Mouse (Mus musculus) spleen, adult 2 months (tissue): ENCODE results near the gene Trib3. TPM values are rescaled to one million over a fixed set of nuclear protein-coding genes. Genes with fewer than 3 reads are reported as not detected.
A peak's percentile ranks its signal among the peaks of the same experiment; 100 is the strongest.

Source experiments
- DNase-seq, 2 experiments: peaks; one replicate each; pipeline versions ENCODE4 v3.0.0 to v3.0.0-alpha.2; 2012 to 2021; ENCODE audit warnings: low spot score in 2 of 2, low read depth in 1 of 2
- H3K27ac ChIP-seq: fragments of 200-500 bp; 2 replicates; pipeline ENCODE4 v1.5.1; 2012; ENCODE audit warnings: low read length, inconsistent platforms; ENCODE audit not compliant: insufficient read depth
- H3K27me3 ChIP-seq: fragments of 200-500 bp; 2 replicates; pipeline ENCODE4 v1.6.1; 2012; ENCODE audit warnings: mild to moderate bottlenecking, moderate library complexity, low read length, inconsistent platforms; ENCODE audit not compliant: control insufficient read depth, insufficient read depth
- H3K36me3 ChIP-seq: fragments of 200-500 bp; 2 replicates; pipeline ENCODE4 v1.6.1; 2012; ENCODE audit warnings: mild to moderate bottlenecking, low read length, inconsistent platforms; ENCODE audit not compliant: control insufficient read depth, insufficient read depth
- H3K4me1 ChIP-seq: fragments of 200-500 bp; 2 replicates; pipeline ENCODE4 v1.6.1; 2011; ENCODE audit warnings: inconsistent platforms; ENCODE audit not compliant: control insufficient read depth, insufficient read depth, insufficient read length
- H3K4me3 ChIP-seq: fragments of 200-500 bp; 2 replicates; pipeline ENCODE4 v1.5.1; 2011; ENCODE audit warnings: mild to moderate bottlenecking, inconsistent platforms; ENCODE audit not compliant: insufficient read depth, insufficient read length; ENCODE audit errors: extremely low read depth
- CTCF ChIP-seq: fragments of 200-500 bp; IDR thresholded peaks from 2 replicates; pipeline ENCODE4 v1.5.1; 2011; ENCODE audit warnings: mild to moderate bottlenecking, inconsistent platforms; ENCODE audit not compliant: insufficient read depth, insufficient read length, insufficient replicate concordance; ENCODE audit errors: extremely low read depth
- POLR2A ChIP-seq: fragments of 200-500 bp; IDR thresholded peaks from 2 replicates; pipeline ENCODE4 v1.6.1; 2011; ENCODE audit warnings: low read depth, low read length, inconsistent platforms
- WGBS: fragments of 180-500 bp; shearing (Covaris S2); methylation state at CpG from one replicate; pipeline ENCODE4 v1.1.7; 2018; 5-methylcytosine and 5-hydroxymethylcytosine counted together
- polyA plus RNA-seq: library from polyadenylated mRNA; depleted of rRNA; stranded (reverse); fragments of >200 nt; gene quantifications from 2 replicates; pipeline ENCODE4 v1.2.3, GENCODE M21; 2012

The Trib3 gene
- polyA plus RNA-seq, 1 experiment: 1.0 TPM

DNA sequence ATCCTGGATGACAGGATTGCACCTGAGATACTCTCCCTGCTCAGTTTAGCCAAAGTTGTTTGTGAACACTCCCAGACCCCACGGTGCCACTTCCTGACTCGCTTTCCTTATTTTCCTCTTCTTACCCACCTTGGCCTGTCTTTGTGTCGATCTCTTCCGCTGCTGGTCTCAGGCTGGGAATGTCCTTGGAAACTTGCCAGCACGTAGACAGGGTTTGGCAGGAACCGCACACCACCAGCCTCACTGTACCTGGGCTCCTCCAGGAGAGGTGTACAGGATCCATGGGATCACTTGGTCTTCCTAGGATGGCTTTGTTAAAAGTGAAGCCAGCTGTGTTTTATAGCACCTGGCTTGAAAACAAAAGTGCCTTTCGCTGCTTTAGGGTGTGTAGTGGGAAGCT, 30.8 kb downstream of the Trib3 start:
- no peak for DNase-seq
- Histone ChIP-seq H3K36me3 (peaks cover 64% of the 10 kb centered on the region), H3K27me3 (no peaks in the 10 kb centered on the region), H3K4me1 (no peaks in the 10 kb centered on the region), H3K27ac (no peak overlapping the region), H3K4me3 (no peak overlapping the region)
- WGBS: 91% methylated on average over 7 of the region's 7 CpGs
- TF ChIP-seq POLR2A (no peak), CTCF (no peak)

DNA sequence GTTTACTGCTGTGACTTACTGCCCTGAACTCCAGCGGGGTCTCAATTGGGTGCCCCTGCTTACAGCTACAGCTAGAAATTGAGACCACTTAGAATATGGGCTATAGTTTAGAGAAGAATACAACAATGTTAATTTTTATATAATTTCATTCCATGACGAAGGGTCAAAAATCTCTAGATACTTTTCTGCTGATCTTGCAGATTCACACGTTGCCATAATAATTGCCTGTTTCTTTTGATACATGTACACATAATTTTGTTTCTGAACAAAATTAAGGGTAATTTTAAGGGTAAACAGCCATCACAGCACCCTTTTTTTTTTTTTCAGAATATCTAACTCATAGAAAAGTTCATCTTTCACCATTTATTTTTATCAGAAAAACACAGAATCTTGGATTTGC, 36.6 kb downstream of the Trib3 start:
- Histone ChIP-seq H3K36me3 (peaks cover 55% of the 10 kb centered on the region), H3K4me3 (no peak overlapping the region), H3K4me1 (no peaks in the 10 kb centered on the region), H3K27ac (no peak overlapping the region), H3K27me3 (no peaks in the 10 kb centered on the region)
- DNase-seq: no peak
- 92% methylated on average over 3 of the region's 3 CpGs for WGBS
- TF ChIP-seq CTCF (no peak), POLR2A (no peak)

DNA sequence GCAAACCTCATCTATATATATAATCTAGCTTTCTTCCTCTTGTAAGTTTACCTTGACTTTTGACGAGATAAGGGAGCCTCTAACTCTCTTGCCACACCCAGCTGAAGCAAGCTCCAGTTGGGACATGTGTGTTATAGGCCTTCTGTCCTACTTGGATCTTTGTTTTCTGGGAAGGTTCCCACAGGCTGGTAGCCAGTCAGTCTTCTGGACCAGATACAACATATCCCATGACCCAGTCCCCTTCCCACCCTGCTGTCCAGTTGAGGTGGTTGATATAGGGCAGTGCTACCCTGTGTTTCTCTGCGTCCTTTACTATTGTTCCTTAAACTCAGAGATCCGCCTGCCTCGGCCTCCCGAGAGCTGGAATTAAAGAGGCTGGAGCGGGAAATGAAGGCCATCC, 38.4 kb downstream of the Trib3 start:
- no peaks in the 10 kb centered on the region for H3K4me1 ChIP-seq
- TF ChIP-seq CTCF: no peak
- TF ChIP-seq POLR2A: no peak
- DNase-seq: no peak
- H3K27ac ChIP-seq: no peak overlapping the region
- no peaks in the 10 kb centered on the region for H3K27me3 ChIP-seq
- H3K4me3 ChIP-seq: no peak overlapping the region
- 87% methylated on average over 6 of the region's 6 CpGs for WGBS
- peaks cover 44% of the 10 kb centered on the region for H3K36me3 ChIP-seq

DNA sequence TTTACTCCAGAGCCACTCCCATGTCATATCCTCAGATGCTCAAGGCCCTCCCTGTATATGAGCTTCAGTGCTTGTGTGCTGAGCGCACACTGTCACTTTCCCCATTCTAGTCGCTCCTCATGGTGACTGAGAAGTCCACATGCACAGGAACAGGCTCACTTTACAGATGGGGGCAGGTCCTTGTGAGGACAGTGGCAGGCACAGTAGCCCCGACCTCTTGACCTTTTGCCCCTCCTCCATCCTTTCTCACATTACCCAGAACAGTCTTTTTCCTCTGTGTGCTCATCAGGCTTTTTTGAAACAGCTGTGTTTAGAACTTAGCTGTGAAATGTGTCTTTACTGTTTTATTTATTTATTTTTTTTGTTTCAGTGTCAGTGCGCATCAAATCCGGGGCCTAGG, 40.1 kb downstream of the Trib3 start:
- 89% methylated on average over 5 of the region's 5 CpGs for WGBS
- Histone ChIP-seq H3K27ac (no peak overlapping the region), H3K36me3 (peaks cover 34% of the 10 kb centered on the region), H3K4me1 (no peaks in the 10 kb centered on the region; the same call in 1 of the 2 replicates), H3K27me3 (no peaks in the 10 kb centered on the region), H3K4me3 (no peak overlapping the region)
- TF ChIP-seq CTCF: no peak
- DNase-seq: no peak

DNA sequence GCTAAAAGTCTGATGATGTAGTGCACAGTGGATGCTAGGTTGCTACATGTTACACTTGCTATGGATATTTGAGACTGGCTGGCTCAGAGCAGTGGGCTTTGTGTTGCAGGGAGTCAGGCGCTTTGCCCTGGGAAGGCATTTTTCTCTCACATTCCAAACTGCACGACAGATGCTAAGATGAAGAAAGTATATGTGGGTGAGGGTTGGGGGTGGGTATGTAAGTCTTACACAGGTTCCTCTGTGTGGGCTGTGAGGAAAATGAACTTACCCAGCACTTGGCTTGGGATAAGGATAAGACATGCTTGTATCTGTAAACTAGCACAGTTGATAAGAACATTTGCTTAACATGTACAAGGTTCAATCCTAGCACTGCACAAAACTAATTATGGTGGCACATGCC, 41.0 kb downstream of the Trib3 start:
- no peak for DNase-seq
- Histone ChIP-seq H3K4me3 (no peak overlapping the region), H3K27me3 (no peaks in the 10 kb centered on the region), H3K4me1 (no peaks in the 10 kb centered on the region; the same call in 1 of the 2 replicates), H3K36me3 (peaks cover 26% of the 10 kb centered on the region), H3K27ac (no peak overlapping the region)
- WGBS: 96% methylated on average over 2 of the region's 2 CpGs
- TF ChIP-seq POLR2A (no peak), CTCF (no peak)

DNA sequence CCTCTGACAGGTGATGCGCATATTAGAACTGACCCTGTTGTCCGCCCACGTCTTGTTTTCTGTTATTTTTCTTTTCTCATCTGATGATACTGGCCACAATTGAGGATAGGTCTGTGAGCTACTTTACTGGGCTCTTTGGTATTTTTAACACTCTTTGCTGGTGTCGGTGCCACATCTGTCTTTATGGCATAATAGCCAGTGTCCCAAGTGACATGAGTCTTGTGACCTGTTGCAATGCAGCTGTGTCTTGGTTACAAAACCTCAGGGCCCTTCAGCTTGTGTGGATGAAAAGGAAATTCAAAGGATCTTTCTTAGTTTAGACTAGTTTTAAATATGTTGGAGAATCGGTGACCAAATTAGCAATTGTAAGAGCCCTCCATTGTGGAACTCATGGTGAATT, 49.3 kb downstream of the Trib3 start:
- DNase-seq: no peak
- peaks cover 5% of the 10 kb centered on the region for H3K4me1 ChIP-seq
- TF ChIP-seq POLR2A: no peak
- WGBS: 24% methylated on average over 5 of the region's 5 CpGs
- no peak overlapping the region for H3K27ac ChIP-seq
- H3K36me3 ChIP-seq: no peaks in the 10 kb centered on the region; the same call in 1 of the 2 replicates
- H3K27me3 ChIP-seq: no peaks in the 10 kb centered on the region
- H3K4me3 ChIP-seq: peak overlapping the region; percentile 75

DNA sequence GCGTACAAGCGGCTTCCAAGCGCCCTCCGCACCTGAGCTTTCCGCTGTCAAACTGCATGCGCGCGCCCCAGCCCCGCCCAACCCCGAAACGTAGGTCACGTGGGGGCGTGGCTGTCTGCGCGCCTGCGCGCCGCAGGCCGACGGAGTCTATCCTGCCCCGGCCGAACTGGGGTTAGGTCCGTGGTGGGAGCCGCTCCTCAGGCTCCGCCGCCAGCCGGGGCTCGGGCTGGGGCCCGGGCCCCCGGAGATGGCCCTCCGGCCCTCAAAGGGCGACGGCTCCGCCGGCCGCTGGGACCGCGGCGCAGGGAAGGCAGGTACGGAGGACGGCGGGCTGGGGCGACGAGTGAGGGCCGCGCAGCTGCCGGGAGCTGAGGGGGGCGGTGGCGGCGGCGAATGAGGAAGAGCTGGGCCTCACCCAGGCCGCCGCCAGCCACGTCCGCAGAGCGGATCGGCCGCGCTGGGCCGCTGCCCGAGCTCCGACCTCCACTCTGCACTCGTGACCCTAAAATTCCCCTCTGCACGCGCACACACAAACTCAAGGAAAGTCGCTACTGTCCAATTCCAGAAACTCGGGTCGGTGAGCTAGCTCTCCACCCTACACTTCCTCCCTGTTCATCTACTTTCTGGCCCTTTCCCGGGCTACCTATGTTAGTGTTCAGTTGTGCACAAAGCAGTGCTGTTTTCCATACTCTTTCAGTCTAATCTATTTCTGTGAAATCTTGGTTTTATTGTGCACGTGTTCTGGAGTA, 49.9 kb downstream of the Trib3 start, which contains the start of gene Tbc1d20:
Gene Tbc1d20, plus strand, starts transcription at position 102 of the 749 bp plus-strand sequence.
- WGBS: under 1% methylated on average over 69 of the region's 70 CpGs

More for the DNA sequence above, 49.9 kb downstream of the Trib3 start, which contains the start of gene Tbc1d20:
- H3K4me3 ChIP-seq: peak within 1 kb of the TSS; percentile 75
- H3K27ac ChIP-seq: peak within 1 kb of the TSS; percentile 89
- DNase-seq: peak; percentile 87 to 88
- H3K4me1 ChIP-seq: peaks cover 5% of the 10 kb centered on the region
- no peaks in the 10 kb centered on the region; the same call in 1 of the 2 replicates for H3K36me3 ChIP-seq
- no peaks in the 10 kb centered on the region for H3K27me3 ChIP-seq
- TF ChIP-seq CTCF: no peak
- peak; percentile 91 for TF ChIP-seq POLR2A
